Mouse (Mus musculus): ENCODE measurements around the gene Prkg1.

The Prkg1 gene

GRCm38 (mm10) chr19:30924032-30924431 is 840.8 kb downstream of the Prkg1 start:
- DNase-seq (ENCODE audit: extremely low spot score, low read depth, low spot score): no peak

- DNase-seq (ENCODE audit: extremely low spot score, low read depth, low spot score): no peak
Observed at GRCm38 (mm10) chr19:30902290-30902689, 862.5 kb downstream of the Prkg1 start.

GRCm38 (mm10) chr19:30901025-30901424 is 863.8 kb downstream of the Prkg1 start:
- DNase-seq (ENCODE audit: extremely low spot score, low read depth, low spot score): no peak

GRCm38 (mm10) chr19:30890377-30890776 is 874.5 kb downstream of the Prkg1 start:
- peak; percentile 12 for DNase-seq (ENCODE audit: extremely low spot score, low read depth, low spot score)

GRCm38 (mm10) chr19:30889851-30890250 is 875.0 kb downstream of the Prkg1 start:
- peak; percentile 22 for DNase-seq (ENCODE audit: extremely low spot score, low read depth, low spot score)

- no peak for DNase-seq (ENCODE audit: extremely low spot score, low read depth, low spot score)
Observed at GRCm38 (mm10) chr19:30861441-30861840, 903.4 kb downstream of the Prkg1 start.

GRCm38 (mm10) chr19:30851023-30851422 is 913.8 kb downstream of the Prkg1 start:
- no peak for DNase-seq (ENCODE audit: extremely low spot score, low read depth, low spot score)

GRCm38 (mm10) chr19:30844916-30845315 is 919.9 kb downstream of the Prkg1 start:
- no peak for DNase-seq (ENCODE audit: extremely low spot score, low read depth, low spot score)

GRCm38 (mm10) chr19:30843637-30844036 is 921.2 kb downstream of the Prkg1 start:
- no peak for DNase-seq (ENCODE audit: extremely low spot score, low read depth, low spot score)

- no peak for DNase-seq (ENCODE audit: extremely low spot score, low read depth, low spot score)
Observed at GRCm38 (mm10) chr19:30843052-30843564, 921.7 kb downstream of the Prkg1 start.

- peak; percentile 30 for DNase-seq (ENCODE audit: extremely low spot score, low read depth, low spot score)
Observed at GRCm38 (mm10) chr19:30842640-30843039, 922.2 kb downstream of the Prkg1 start.

- DNase-seq (ENCODE audit: extremely low spot score, low read depth, low spot score): no peak
Observed at GRCm38 (mm10) chr19:30833045-30833651, 931.7 kb downstream of the Prkg1 start.

GRCm38 (mm10) chr19:30829231-30829775 is 935.5 kb downstream of the Prkg1 start:
- no peak for DNase-seq (ENCODE audit: extremely low spot score, low read depth, low spot score)

GRCm38 (mm10) chr19:30827820-30828219 is 937.0 kb downstream of the Prkg1 start:
- DNase-seq (ENCODE audit: extremely low spot score, low read depth, low spot score): no peak

- no peak for DNase-seq (ENCODE audit: extremely low spot score, low read depth, low spot score)
Observed at GRCm38 (mm10) chr19:30826106-30826505, 938.7 kb downstream of the Prkg1 start.

GRCm38 (mm10) chr19:30815661-30816060 is 949.2 kb downstream of the Prkg1 start:
- DNase-seq (ENCODE audit: extremely low spot score, low read depth, low spot score): no peak

- no peak for DNase-seq (ENCODE audit: extremely low spot score, low read depth, low spot score)
Observed at GRCm38 (mm10) chr19:30806265-30806664, 958.6 kb downstream of the Prkg1 start.

- no peak for DNase-seq (ENCODE audit: extremely low spot score, low read depth, low spot score)
Observed at GRCm38 (mm10) chr19:30780803-30781202, 984.0 kb downstream of the Prkg1 start.

GRCm38 (mm10) chr19:30768316-30768715 is 996.5 kb downstream of the Prkg1 start:
- no peak for DNase-seq (ENCODE audit: extremely low spot score, low read depth, low spot score)

- no peak for DNase-seq (ENCODE audit: extremely low spot score, low read depth, low spot score)
Observed at GRCm38 (mm10) chr19:30744426-30744825, 1020.4 kb downstream of the Prkg1 start.

GRCm38 (mm10) chr19:30699130-30699529 is 1065.7 kb downstream of the Prkg1 start:
- no peak for DNase-seq (ENCODE audit: extremely low spot score, low read depth, low spot score)

- no peak for DNase-seq (ENCODE audit: extremely low spot score, low read depth, low spot score)
Observed at GRCm38 (mm10) chr19:30691258-30691657, 1073.6 kb downstream of the Prkg1 start.

- DNase-seq (ENCODE audit: extremely low spot score, low read depth, low spot score): no peak
Observed at GRCm38 (mm10) chr19:30690691-30691090, 1074.1 kb downstream of the Prkg1 start.

Measured in hindlimb bud, embryonic 11.5 days (tissue).